ENCODE assay signal across 15 mouse cellular contexts in genomic region chr13:101862011-101862410, GRCm38 (mm10).
A peak's percentile ranks its signal among the peaks of the same experiment; 100 is the strongest.
DNase-seq lines count a peak whose midpoint lies in the region; ATAC-seq lines count a peak whose summit lies in the region.
"Had no signal": no experiment of that assay in that cellular context is flagged by ENCODE, and none has a peak within 500 bp of the region (broad histone marks: within the 10 kb centered on the region; RNA-seq: fewer than 3 reads in every experiment).

No protein-coding gene starts in this region.

- H3K36me3 ChIP-seq in heart, embryonic 13.5 days = no peaks in the 10 kb centered on the region
- no peaks in the 10 kb centered on the region for H3K36me3 ChIP-seq in liver, embryonic 16.5 days (ENCODE audit: control insufficient read depth, insufficient read depth)

- H3K4me3 ChIP-seq in heart, embryonic 13.5 days = no peak overlapping the region
- H3K4me3 ChIP-seq in liver, embryonic 16.5 days (ENCODE audit: low read depth, low read length) = no peak overlapping the region
- H3K4me3 ChIP-seq: gastrocnemius, adult 2 months had no signal

- 0 out of 2 replicates have a peak, but pooled peaks cover 8% of the 10 kb centered on the region for H3K4me1 ChIP-seq in heart, embryonic 13.5 days
- peaks cover 12% of the 10 kb centered on the region for H3K4me1 ChIP-seq in liver, embryonic 16.5 days (ENCODE audit: control insufficient read depth, low read depth, low read length)

- ATAC-seq in heart, embryonic 13.5 days (ENCODE audit: extremely low read depth, insufficient number of reproducible peaks, low FRiP score, low TSS enrichment) = no peak
- peak; percentile 82 for ATAC-seq in liver, embryonic 16.5 days (ENCODE audit: low read depth)

- H3K4me2 ChIP-seq in heart, embryonic 13.5 days = peak overlapping the region; percentile 35; the same call in 1 of the 2 replicates
- H3K4me2 ChIP-seq in liver, embryonic 16.5 days (ENCODE audit: low read depth, low read length) = no peak overlapping the region; the same call in 1 of the 2 replicates
- H3K4me2 ChIP-seq: lung, embryonic 14.5 days had no signal

- DNase-seq in heart, adult 9 months (ENCODE audit: low spot score in 2 of 2) = no peak
- DNase-seq in liver = peak; percentile 26
- no peak for DNase-seq in frontal cortex, postnatal 10 days (ENCODE audit: low spot score in 2 of 2)
- no peak for DNase-seq in spleen, adult 12 weeks (ENCODE audit: low spot score)
- DNase-seq in adrenal gland, adult (ENCODE audit: inconsistent age in 2 of 2, low spot score in 1 of 2) = no peak
- DNase-seq: cerebellum, adult 9-11 months; gastrocnemius, adult 2 months; kidney, postnatal 36 days; lung, embryonic 14.5 days; lung, postnatal 36 days; right cerebral cortex, postnatal 14 days; thymus, postnatal 36 days had no signal

- no peak overlapping the region for H3K9ac ChIP-seq in heart, embryonic 13.5 days
- no peak overlapping the region for H3K9ac ChIP-seq in liver, embryonic 16.5 days (ENCODE audit: low read depth, low read length)
- H3K9ac ChIP-seq: lung, embryonic 14.5 days had no signal

- 63% methylated on average over 13 of the region's 13 CpGs for WGBS in heart, embryonic 13.5 days
- 73% methylated on average over 13 of the region's 13 CpGs for WGBS in liver, embryonic 16.5 days (ENCODE audit: insufficient replicate concordance)

- no peaks in the 10 kb centered on the region for H3K27me3 ChIP-seq in heart, embryonic 13.5 days (replicated peaks)
- H3K27me3 ChIP-seq in liver, embryonic 16.5 days (ENCODE audit: control insufficient read depth, insufficient read depth, low read depth, low read length) = no peaks in the 10 kb centered on the region
- H3K27me3 ChIP-seq: CH12.LX had no signal

- no peaks in the 10 kb centered on the region for H3K9me3 ChIP-seq in heart, embryonic 13.5 days
- H3K9me3 ChIP-seq in liver, embryonic 16.5 days (replicated peaks; ENCODE audit: control insufficient read depth, low read length) = no peaks in the 10 kb centered on the region

- H3K27ac ChIP-seq in heart, embryonic 13.5 days (replicated peaks) = no peak overlapping the region
- peak overlapping the region; percentile 52 for H3K27ac ChIP-seq in liver, embryonic 16.5 days (ENCODE audit: low read length)
- H3K27ac ChIP-seq: gastrocnemius, adult 2 months had no signal
